Mouse (Mus musculus) megakaryocyte progenitor cell, adult 5-6 weeks (primary cell): ENCODE data around the gene Pibf1. TPM values are rescaled to one million over a fixed set of nuclear protein-coding genes. Genes with fewer than 3 reads are reported as not detected.
A peak's percentile ranks its signal among the peaks of the same experiment; 100 is the strongest.

ENCODE experiments used
- ATAC-seq: replicated peaks from 2 replicates; pipeline ENCODE4 v1.8.0; 2016; ENCODE audit warnings: mild to moderate bottlenecking, moderate TSS enrichment, inconsistent platforms; ENCODE audit not compliant: poor library complexity
- total RNA-seq, 2 experiments: library from RNA; stranded (forward) in 1 of 2; stranded (reverse) in 1 of 2; fragments of 157-497, 149-512 nt in 1 of 2; fragments of 200-1000 nt in 1 of 2; gene quantifications; 2 replicates each; pipeline versions ENCODE4 v1.2.3 to v1.2.4; 2015 to 2017

The Pibf1 gene
- total RNA-seq, 2 experiments from 2014 or later = 30.9 to 38.4 TPM

GRCm38 (mm10) chr14:99263816-99264215, 164.6 kb downstream of the Pibf1 start:
- ATAC-seq = peak; percentile 81

GRCm38 (mm10) chr14:99265791-99266190, 166.6 kb downstream of the Pibf1 start:
- peak; percentile 64 for ATAC-seq

- no peak for ATAC-seq
These were observed 167.5 kb downstream of the Pibf1 start for GRCm38 (mm10) chr14:99266749-99267148.

- ATAC-seq = no peak
These were observed 174.8 kb downstream of the Pibf1 start for GRCm38 (mm10) chr14:99274056-99274455.

GRCm38 (mm10) chr14:99275827-99276226, 176.6 kb downstream of the Pibf1 start:
- ATAC-seq = no peak

- no peak for ATAC-seq
These were observed 179.1 kb downstream of the Pibf1 start for GRCm38 (mm10) chr14:99278312-99278711.

- peak; percentile 94 for ATAC-seq
These were observed 179.7 kb downstream of the Pibf1 start for GRCm38 (mm10) chr14:99278763-99279486.

- no peak for ATAC-seq
These were observed 181.2 kb downstream of the Pibf1 start for GRCm38 (mm10) chr14:99280399-99280798.

- ATAC-seq = peak; percentile 12; the same call in 1 of the 2 replicates
These were observed 181.7 kb downstream of the Pibf1 start for GRCm38 (mm10) chr14:99280825-99281433.

- ATAC-seq = peak; percentile 59
These were observed 186.3 kb downstream of the Pibf1 start for GRCm38 (mm10) chr14:99285486-99285885.

GRCm38 (mm10) chr14:99292176-99292575, 193.0 kb downstream of the Pibf1 start:
- ATAC-seq = no peak

- no peak for ATAC-seq
These were observed 195.2 kb downstream of the Pibf1 start for GRCm38 (mm10) chr14:99294424-99294823.

GRCm38 (mm10) chr14:99295606-99296341, 196.6 kb downstream of the Pibf1 start:
- ATAC-seq = no peak

GRCm38 (mm10) chr14:99298385-99299021, 199.3 kb downstream of the Pibf1 start, which contains the start of gene Klf5:
TSS of gene Klf5 (plus strand) at chr14:99298691.
- peak; percentile 95 for ATAC-seq

- ATAC-seq = peak; percentile 30
These were observed 199.8 kb downstream of the Pibf1 start for GRCm38 (mm10) chr14:99299022-99299481.

GRCm38 (mm10) chr14:99299701-99300191, 200.5 kb downstream of the Pibf1 start:
- ATAC-seq = no peak

- no peak for ATAC-seq
These were observed 202.2 kb downstream of the Pibf1 start for GRCm38 (mm10) chr14:99301472-99301871.
